Mouse (Mus musculus): ENCODE measurements around the gene Fcho1. TPM values are rescaled to one million over a fixed set of nuclear protein-coding genes. Genes with fewer than 3 reads are reported as not detected.

Fcho1 gene
- polyA plus RNA-seq, 1 experiment: 23.3 TPM

GRCm38 (mm10) chr8:71686143-71686734 lies 39.3 kb downstream of the Fcho1 start:
- H3K4me1 ChIP-seq (ENCODE audit: control insufficient read depth, insufficient read depth, low read length): peaks cover 3% of the 10 kb centered on the region
- DNase-seq: no peak
- no peak for TF ChIP-seq POLR2A (IDR thresholded peaks at IDR 0.05; ENCODE audit: borderline replicate concordance, extremely low read depth, low read depth, low read length)
- TF ChIP-seq CTCF (IDR thresholded peaks at IDR 0.05; ENCODE audit: insufficient read depth, low read length): no peak
- no peak overlapping the region for H3K4me3 ChIP-seq (replicated peaks; ENCODE audit: extremely low read depth, low read depth, low read length)
- 32% methylated on average over 23 of the region's 23 CpGs for WGBS

DNA sequence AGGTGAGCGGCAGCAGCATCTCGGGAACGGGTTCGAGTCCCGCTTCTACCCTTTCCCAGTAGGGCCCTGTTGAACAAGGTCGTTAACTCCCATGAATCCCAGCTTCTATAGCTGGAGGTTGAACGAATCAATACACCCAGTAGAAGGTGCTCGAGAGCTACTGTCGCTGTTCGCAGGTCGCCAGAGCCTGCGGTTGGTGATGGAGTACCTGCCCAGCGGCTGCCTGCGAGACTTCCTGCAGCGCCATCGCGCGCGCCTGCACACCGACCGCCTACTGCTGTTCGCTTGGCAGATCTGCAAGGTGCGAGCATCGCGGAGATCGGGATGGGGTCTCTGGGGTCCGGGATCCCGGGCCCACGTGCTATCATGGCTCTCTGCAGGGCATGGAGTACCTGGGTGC lies 39.9 kb downstream of the Fcho1 start:
- no peak for DNase-seq
- no peak overlapping the region for H3K4me3 ChIP-seq (replicated peaks; ENCODE audit: extremely low read depth, low read depth, low read length)
- H3K4me1 ChIP-seq (ENCODE audit: control insufficient read depth, insufficient read depth, low read length): peaks cover 3% of the 10 kb centered on the region
- WGBS: 41% methylated on average over 29 of the region's 29 CpGs
- TF ChIP-seq POLR2A (IDR thresholded peaks at IDR 0.05; ENCODE audit: borderline replicate concordance, extremely low read depth, low read depth, low read length) (no peak), CTCF (IDR thresholded peaks at IDR 0.05; ENCODE audit: insufficient read depth, low read length) (no peak)

GRCm38 (mm10) chr8:71684701-71685100 lies 40.8 kb downstream of the Fcho1 start:
- DNase-seq: no peak
- no peak for TF ChIP-seq POLR2A (IDR thresholded peaks at IDR 0.05; ENCODE audit: borderline replicate concordance, extremely low read depth, low read depth, low read length)
- TF ChIP-seq CTCF (IDR thresholded peaks at IDR 0.05; ENCODE audit: insufficient read depth, low read length): no peak
- no peak overlapping the region for H3K4me3 ChIP-seq (replicated peaks; ENCODE audit: extremely low read depth, low read depth, low read length)
- peaks cover 3% of the 10 kb centered on the region for H3K4me1 ChIP-seq (ENCODE audit: control insufficient read depth, insufficient read depth, low read length)
- WGBS: 54% methylated on average over 10 of the region's 10 CpGs

- no peak for TF ChIP-seq CTCF (IDR thresholded peaks at IDR 0.05; ENCODE audit: insufficient read depth, low read length)
- TF ChIP-seq POLR2A (IDR thresholded peaks at IDR 0.05; ENCODE audit: borderline replicate concordance, extremely low read depth, low read depth, low read length): no peak
- DNase-seq: no peak
- WGBS: 90% methylated on average over 12 of the region's 12 CpGs
Observed at GRCm38 (mm10) chr8:71682832-71683231, 42.7 kb downstream of the Fcho1 start.

DNA sequence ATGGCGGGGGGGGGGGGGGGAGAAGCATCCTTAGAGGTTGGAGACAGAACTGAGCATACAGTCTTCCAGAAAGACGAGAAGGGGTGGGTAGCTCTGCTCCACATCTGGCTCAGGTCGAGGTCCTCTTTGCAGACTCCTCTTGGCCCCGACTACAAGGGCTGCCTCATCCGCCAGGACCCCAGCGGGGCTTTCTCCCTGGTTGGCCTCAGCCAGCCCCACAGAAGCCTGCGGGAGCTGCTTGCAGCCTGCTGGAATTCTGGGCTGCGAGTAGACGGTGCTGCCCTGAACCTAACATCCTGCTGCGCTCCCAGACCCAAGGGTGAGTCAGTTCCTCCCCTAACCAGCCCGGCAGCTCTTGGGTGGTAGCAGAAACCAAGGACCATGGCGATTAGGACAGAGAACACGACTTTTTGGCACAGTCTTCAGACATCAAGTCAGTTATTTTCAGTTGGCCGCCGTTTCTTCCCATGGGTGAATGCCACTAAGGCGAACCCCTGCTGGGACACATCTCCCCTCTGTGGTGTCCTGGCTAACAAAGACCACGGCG lies 44.1 kb downstream of the Fcho1 start:
- WGBS: 52% methylated on average over 18 of the region's 18 CpGs
- no peak overlapping the region for H3K4me3 ChIP-seq (replicated peaks; ENCODE audit: extremely low read depth, low read depth, low read length)
- DNase-seq: no peak
- no peak for TF ChIP-seq POLR2A (IDR thresholded peaks at IDR 0.05; ENCODE audit: borderline replicate concordance, extremely low read depth, low read depth, low read length)
- TF ChIP-seq CTCF (IDR thresholded peaks at IDR 0.05; ENCODE audit: insufficient read depth, low read length): no peak
- H3K4me1 ChIP-seq (ENCODE audit: control insufficient read depth, insufficient read depth, low read length): peaks cover 8% of the 10 kb centered on the region

More at GRCm38 (mm10) chr8:71682832-71683231, 42.7 kb downstream of the Fcho1 start:
- no peak overlapping the region for H3K4me3 ChIP-seq (replicated peaks; ENCODE audit: extremely low read depth, low read depth, low read length)
- peaks cover 5% of the 10 kb centered on the region for H3K4me1 ChIP-seq (ENCODE audit: control insufficient read depth, insufficient read depth, low read length)

- TF ChIP-seq CTCF (IDR thresholded peaks at IDR 0.05; ENCODE audit: insufficient read depth, low read length) (no peak), POLR2A (IDR thresholded peaks at IDR 0.05; ENCODE audit: borderline replicate concordance, extremely low read depth, low read depth, low read length) (no peak)
- DNase-seq: no peak
Observed at GRCm38 (mm10) chr8:71680471-71680870, 45.0 kb downstream of the Fcho1 start.

GRCm38 (mm10) chr8:71679550-71680168 lies 45.9 kb downstream of the Fcho1 start:
- TF ChIP-seq POLR2A (IDR thresholded peaks at IDR 0.05; ENCODE audit: borderline replicate concordance, extremely low read depth, low read depth, low read length) (no peak), CTCF (IDR thresholded peaks at IDR 0.05; ENCODE audit: insufficient read depth, low read length) (no peak)
- Histone ChIP-seq H3K4me3 (replicated peaks; ENCODE audit: extremely low read depth, low read depth, low read length) (no peak overlapping the region), H3K4me1 (ENCODE audit: control insufficient read depth, insufficient read depth, low read length) (peaks cover 7% of the 10 kb centered on the region)
- DNase-seq: no peak
- WGBS: 43% methylated on average over 46 of the region's 46 CpGs

More at GRCm38 (mm10) chr8:71680471-71680870, 45.0 kb downstream of the Fcho1 start:
- Histone ChIP-seq H3K4me3 (replicated peaks; ENCODE audit: extremely low read depth, low read depth, low read length) (no peak overlapping the region), H3K4me1 (ENCODE audit: control insufficient read depth, insufficient read depth, low read length) (peaks cover 7% of the 10 kb centered on the region)
- WGBS: 33% methylated on average over 21 of the region's 21 CpGs

- Histone ChIP-seq H3K4me1 (ENCODE audit: control insufficient read depth, insufficient read depth, low read length) (peaks cover 7% of the 10 kb centered on the region), H3K4me3 (replicated peaks; ENCODE audit: extremely low read depth, low read depth, low read length) (no peak overlapping the region)
- no peak for DNase-seq
- TF ChIP-seq CTCF (IDR thresholded peaks at IDR 0.05; ENCODE audit: insufficient read depth, low read length): no peak
- no peak for TF ChIP-seq POLR2A (IDR thresholded peaks at IDR 0.05; ENCODE audit: borderline replicate concordance, extremely low read depth, low read depth, low read length)
- 62% methylated on average over 16 of the region's 16 CpGs for WGBS
Observed at GRCm38 (mm10) chr8:71679116-71679515, 46.4 kb downstream of the Fcho1 start.

DNA sequence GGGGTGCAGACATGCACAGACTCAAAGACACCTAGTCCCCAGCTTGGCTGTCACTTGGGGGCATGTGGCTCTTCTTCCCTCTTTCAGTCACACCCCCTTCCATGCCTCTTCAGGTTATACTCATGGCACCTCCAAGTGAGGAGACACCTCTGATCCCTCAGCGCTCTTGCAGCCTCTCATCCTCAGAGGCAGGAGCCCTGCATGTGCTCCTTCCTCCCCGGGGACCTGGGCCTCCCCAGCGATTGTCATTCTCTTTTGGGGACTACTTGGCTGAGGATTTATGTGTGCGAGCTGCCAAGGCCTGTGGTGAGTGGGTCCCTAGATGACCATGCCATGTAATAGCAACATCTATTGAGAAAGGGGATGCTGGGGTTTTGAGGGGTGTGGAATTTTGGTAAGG lies 47.3 kb downstream of the Fcho1 start:
- DNase-seq: no peak
- 66% methylated on average over 4 of the region's 4 CpGs for WGBS
- TF ChIP-seq CTCF (IDR thresholded peaks at IDR 0.05; ENCODE audit: insufficient read depth, low read length) (no peak), POLR2A (IDR thresholded peaks at IDR 0.05; ENCODE audit: borderline replicate concordance, extremely low read depth, low read depth, low read length) (no peak)
- Histone ChIP-seq H3K4me3 (replicated peaks; ENCODE audit: extremely low read depth, low read depth, low read length) (no peak overlapping the region), H3K4me1 (ENCODE audit: control insufficient read depth, insufficient read depth, low read length) (peaks cover 7% of the 10 kb centered on the region)

GRCm38 (mm10) chr8:71677555-71677954 lies 48.0 kb downstream of the Fcho1 start:
- Histone ChIP-seq H3K4me3 (replicated peaks; ENCODE audit: extremely low read depth, low read depth, low read length) (peak overlapping the region; percentile 9), H3K4me1 (ENCODE audit: control insufficient read depth, insufficient read depth, low read length) (peaks cover 7% of the 10 kb centered on the region)
- no peak for DNase-seq
- TF ChIP-seq POLR2A (IDR thresholded peaks at IDR 0.05; ENCODE audit: borderline replicate concordance, extremely low read depth, low read depth, low read length): peak; percentile 36; the same call in 1 of the 2 replicates
- TF ChIP-seq CTCF (IDR thresholded peaks at IDR 0.05; ENCODE audit: insufficient read depth, low read length): no peak

Data from lung, adult 2 months (tissue).